Mouse (Mus musculus) forebrain, embryonic 10.5 days (tissue): ENCODE data around the gene Dusp28. TPM values are rescaled to one million over a fixed set of nuclear protein-coding genes. Genes with fewer than 3 reads are reported as not detected.
"Not testable (repeated sequence)": the region's sequence is repeated elsewhere in the genome, so short reads cannot be mapped to it uniquely, and the experiment has no call there.

ENCODE experiments used
- DNase-seq: peaks from one replicate; pipeline ENCODE4 v3.0.0-alpha.2; 2017; ENCODE audit warnings: low spot score; ENCODE audit errors: extremely low spot score
- H3K27ac ChIP-seq: fragments of 300-500 bp; sonication (generic); 2 replicates; pipeline ENCODE4 v1.5.1; 2016; ENCODE audit warnings: mild to moderate bottlenecking
- H3K27me3 ChIP-seq: fragments of 300-500 bp; sonication (generic); 2 replicates; pipeline ENCODE4 v1.6.1; 2016; ENCODE audit warnings: mild to moderate bottlenecking; ENCODE audit not compliant: poor library complexity, severe bottlenecking
- H3K36me3 ChIP-seq: fragments of 300-500 bp; sonication (generic); replicated peaks from 2 replicates; pipeline ENCODE4 v1.6.1; 2016; ENCODE audit warnings: mild to moderate bottlenecking, moderate library complexity
- H3K4me1 ChIP-seq: fragments of 300-500 bp; sonication (generic); 2 replicates; pipeline ENCODE4 v1.6.1; 2016
- H3K4me3 ChIP-seq: fragments of 300-500 bp; sonication (generic); 2 replicates; pipeline ENCODE4 v1.5.1; 2016; ENCODE audit warnings: mild to moderate bottlenecking, moderate library complexity
- H3K9me3 ChIP-seq: fragments of 300-500 bp; sonication (generic); 2 replicates; pipeline ENCODE4 v1.6.1; 2016; ENCODE audit warnings: mild to moderate bottlenecking, moderate library complexity
- WGBS: fragments of 180-500 bp; shearing (Covaris S2); methylation state at CpG from one replicate; pipeline ENCODE4 v1.1.7; 2016; 5-methylcytosine and 5-hydroxymethylcytosine counted together
- polyA plus RNA-seq: library from polyadenylated mRNA; unstranded; fragments of >200 nt; fragmentation: Nextera tagmentation; extraction: Ambion mirVana; gene quantifications from 2 replicates; pipeline ENCODE4 v1.2.1, GENCODE M21; 2016

Gene Dusp28
- polyA plus RNA-seq, 1 experiment from 2014 or later = 14.8 TPM

GRCm38 (mm10) chr1:92934182-92934827 lies 27.5 kb downstream of the Dusp28 start, which contains the start of gene Capn10:
Gene Capn10, plus strand, starts transcription at chr1:92934376.
- Histone ChIP-seq H3K4me3 (peak within 1 kb of the TSS; percentile 81), H3K27me3 (no peaks in the 10 kb centered on the region)
- WGBS = under 1% methylated on average over 45 of the region's 45 CpGs

DNA sequence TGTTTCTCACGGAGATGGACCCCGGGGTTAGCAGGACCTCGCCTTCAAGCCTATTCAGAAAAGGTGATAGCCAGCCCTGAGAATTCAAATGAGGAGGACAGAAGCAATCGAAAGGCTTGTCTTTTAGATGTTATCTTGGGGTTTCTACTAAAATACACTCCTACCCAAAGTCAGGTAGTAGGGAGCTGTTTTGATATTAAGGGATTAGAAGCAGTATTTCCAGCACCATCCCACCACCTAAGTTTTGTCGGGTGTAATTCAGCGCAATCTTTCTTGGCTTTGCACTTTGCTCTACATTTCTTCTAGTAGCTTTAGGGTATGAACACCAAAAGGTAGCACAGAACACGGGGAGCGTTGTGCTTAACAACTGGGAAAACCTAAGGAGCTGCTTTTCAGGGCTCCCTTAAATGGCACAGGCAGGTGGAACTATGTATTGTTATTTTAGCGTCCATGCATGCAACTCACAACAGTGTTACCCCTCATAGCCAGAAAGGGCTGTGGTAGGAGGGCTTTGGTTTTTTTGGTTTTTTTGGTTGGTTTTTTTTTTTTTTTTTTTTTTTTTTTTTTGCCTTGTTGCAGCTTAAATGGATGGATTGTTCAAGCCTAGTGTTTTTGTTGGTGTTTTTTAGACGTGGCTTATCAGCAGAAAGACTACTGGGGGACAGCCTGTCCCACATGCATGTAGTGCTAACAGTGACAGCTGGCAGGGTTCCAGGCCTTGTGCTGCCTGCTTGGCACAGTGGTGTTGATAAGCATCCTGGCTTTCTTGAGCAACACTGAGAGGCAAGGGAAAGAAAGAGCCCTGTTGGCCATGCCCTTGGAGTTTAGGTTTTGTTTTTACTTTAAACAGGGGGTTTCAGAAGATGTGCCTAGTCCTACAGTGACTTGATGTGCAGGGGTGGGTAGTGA lies 28.5 kb downstream of the Dusp28 start:
- H3K4me3 ChIP-seq = peak overlapping the region; percentile 81
- 23% methylated on average over 10 of the region's 10 CpGs for WGBS
- peaks cover 31% of the 10 kb centered on the region for H3K4me1 ChIP-seq
- peak overlapping the region; percentile 92 for H3K27ac ChIP-seq
- peaks cover 11% of the 10 kb centered on the region; the same call in 1 of the 2 replicates for H3K9me3 ChIP-seq
- H3K36me3 ChIP-seq = peaks cover 27% of the 10 kb centered on the region
- no peaks in the 10 kb centered on the region for H3K27me3 ChIP-seq
- no peak for DNase-seq

More at GRCm38 (mm10) chr1:92934182-92934827, 27.5 kb downstream of the Dusp28 start, which contains the start of gene Capn10:
- Histone ChIP-seq H3K27ac (peak within 1 kb of the TSS; percentile 92), H3K36me3 (peaks cover 17% of the 10 kb centered on the region), H3K9me3 (peaks cover 11% of the 10 kb centered on the region; the same call in 1 of the 2 replicates), H3K4me1 (peaks cover 31% of the 10 kb centered on the region)
- peak; percentile 95 for DNase-seq

DNA sequence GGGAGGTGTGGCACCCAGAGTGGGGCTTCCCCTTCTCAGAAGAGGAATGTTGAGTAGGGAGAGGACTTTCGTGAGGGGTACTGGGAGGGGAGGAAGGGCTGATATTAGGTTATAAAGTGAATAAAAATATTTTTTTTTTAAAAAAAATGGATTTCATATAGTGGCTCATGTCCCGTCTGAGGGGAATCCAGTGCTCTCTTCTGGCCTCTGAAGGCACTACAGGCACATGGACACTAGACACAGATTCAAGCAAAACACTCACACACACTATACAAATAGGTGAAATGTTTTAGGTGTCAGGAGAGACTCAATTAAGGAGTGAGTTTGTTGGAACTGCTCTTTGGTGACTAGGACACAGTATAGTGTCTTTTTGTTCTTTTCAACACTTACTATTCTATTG lies 29.2 kb downstream of the Dusp28 start:
- Histone ChIP-seq H3K27ac (peak overlapping the region; percentile 41; the same call in 1 of the 2 replicates), H3K4me3 (peak overlapping the region; percentile 81), H3K27me3 (no peaks in the 10 kb centered on the region), H3K36me3 (peaks cover 34% of the 10 kb centered on the region), H3K4me1 (peaks cover 31% of the 10 kb centered on the region), H3K9me3 (peaks cover 11% of the 10 kb centered on the region; the same call in 1 of the 2 replicates)
- WGBS = 65% methylated on average over 2 of the region's 2 CpGs
- DNase-seq = no peak

DNA sequence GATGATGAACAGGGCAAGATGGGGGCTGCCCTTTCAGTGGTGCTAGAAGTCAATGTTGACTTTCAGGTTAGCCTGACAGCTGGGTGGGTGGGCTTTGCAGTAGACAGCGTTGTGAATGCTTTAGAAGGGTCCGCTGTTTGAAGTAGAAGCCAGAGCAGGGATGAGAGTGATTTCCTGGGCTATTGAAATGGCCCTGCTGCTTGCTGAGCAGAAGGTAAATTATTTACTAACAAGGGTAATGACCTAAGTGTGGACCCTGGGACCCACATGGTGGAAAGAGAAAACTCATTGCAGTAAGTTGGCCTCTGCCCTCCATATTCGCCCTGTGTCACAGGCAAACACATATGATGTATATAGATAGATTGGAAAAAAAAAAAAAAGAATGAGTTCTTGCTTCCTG lies 29.7 kb downstream of the Dusp28 start:
- no peak for DNase-seq
- H3K9me3 ChIP-seq = peaks cover 11% of the 10 kb centered on the region; the same call in 1 of the 2 replicates
- H3K36me3 ChIP-seq = peaks cover 38% of the 10 kb centered on the region
- peaks cover 31% of the 10 kb centered on the region for H3K4me1 ChIP-seq
- H3K4me3 ChIP-seq = 0 out of 2 replicates have a peak overlapping the region, but pooled peaks have one; percentile 81
- WGBS = 93% methylated on average over 3 of the region's 3 CpGs
- H3K27ac ChIP-seq = no peak overlapping the region
- H3K27me3 ChIP-seq = no peaks in the 10 kb centered on the region

DNA sequence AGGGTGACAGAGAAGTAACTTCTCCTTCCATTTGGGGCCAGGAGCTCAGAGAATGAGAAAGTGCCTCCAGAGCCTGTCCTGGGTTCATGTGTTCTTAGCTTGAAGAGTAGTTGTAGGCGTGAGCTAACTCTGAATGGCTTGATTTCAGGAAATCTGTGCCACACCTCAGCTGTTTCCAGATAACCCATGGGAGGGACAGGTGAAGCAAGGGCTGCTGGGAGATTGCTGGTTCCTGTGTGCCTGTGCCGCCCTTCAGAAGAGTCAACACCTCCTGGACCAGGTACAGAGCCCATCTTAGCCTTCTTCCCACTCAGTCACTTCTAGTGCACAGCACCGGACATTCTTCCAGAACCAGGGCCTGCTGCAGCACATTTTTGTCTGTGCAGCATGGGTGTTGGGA lies 31.0 kb downstream of the Dusp28 start:
- no peak overlapping the region for H3K4me3 ChIP-seq
- WGBS = 87% methylated on average over 3 of the region's 3 CpGs
- peaks cover 50% of the 10 kb centered on the region for H3K36me3 ChIP-seq
- no peak overlapping the region for H3K27ac ChIP-seq
- peaks cover 31% of the 10 kb centered on the region for H3K4me1 ChIP-seq
- DNase-seq = no peak
- peaks cover 5% of the 10 kb centered on the region; the same call in 1 of the 2 replicates for H3K9me3 ChIP-seq
- H3K27me3 ChIP-seq = no peaks in the 10 kb centered on the region

DNA sequence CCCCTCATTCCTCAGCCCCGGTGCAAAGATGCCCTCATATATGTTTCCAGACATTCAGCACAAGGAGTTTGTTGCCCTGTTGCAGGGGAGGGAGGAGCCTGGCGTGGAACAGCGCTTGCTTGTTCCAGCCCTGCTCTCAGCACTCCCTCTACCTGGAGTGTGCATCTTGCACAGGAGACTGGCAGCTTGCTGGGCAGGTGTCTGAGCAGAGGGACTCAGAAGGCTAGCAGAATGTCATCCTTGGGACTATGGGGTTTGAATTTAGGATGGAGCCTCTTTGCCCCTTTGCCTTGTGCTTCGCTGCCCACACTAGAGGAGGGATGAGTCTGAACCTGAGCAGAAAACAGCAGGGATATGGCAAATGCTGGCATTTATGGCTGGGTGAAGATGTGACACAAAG lies 33.0 kb downstream of the Dusp28 start:
- no peak for DNase-seq
- H3K27ac ChIP-seq = no peak overlapping the region
- no peaks in the 10 kb centered on the region for H3K27me3 ChIP-seq
- no peaks in the 10 kb centered on the region for H3K9me3 ChIP-seq
- peaks cover 70% of the 10 kb centered on the region for H3K36me3 ChIP-seq
- H3K4me3 ChIP-seq = no peak overlapping the region
- peaks cover 20% of the 10 kb centered on the region for H3K4me1 ChIP-seq
- 93% methylated on average over 4 of the region's 4 CpGs for WGBS

DNA sequence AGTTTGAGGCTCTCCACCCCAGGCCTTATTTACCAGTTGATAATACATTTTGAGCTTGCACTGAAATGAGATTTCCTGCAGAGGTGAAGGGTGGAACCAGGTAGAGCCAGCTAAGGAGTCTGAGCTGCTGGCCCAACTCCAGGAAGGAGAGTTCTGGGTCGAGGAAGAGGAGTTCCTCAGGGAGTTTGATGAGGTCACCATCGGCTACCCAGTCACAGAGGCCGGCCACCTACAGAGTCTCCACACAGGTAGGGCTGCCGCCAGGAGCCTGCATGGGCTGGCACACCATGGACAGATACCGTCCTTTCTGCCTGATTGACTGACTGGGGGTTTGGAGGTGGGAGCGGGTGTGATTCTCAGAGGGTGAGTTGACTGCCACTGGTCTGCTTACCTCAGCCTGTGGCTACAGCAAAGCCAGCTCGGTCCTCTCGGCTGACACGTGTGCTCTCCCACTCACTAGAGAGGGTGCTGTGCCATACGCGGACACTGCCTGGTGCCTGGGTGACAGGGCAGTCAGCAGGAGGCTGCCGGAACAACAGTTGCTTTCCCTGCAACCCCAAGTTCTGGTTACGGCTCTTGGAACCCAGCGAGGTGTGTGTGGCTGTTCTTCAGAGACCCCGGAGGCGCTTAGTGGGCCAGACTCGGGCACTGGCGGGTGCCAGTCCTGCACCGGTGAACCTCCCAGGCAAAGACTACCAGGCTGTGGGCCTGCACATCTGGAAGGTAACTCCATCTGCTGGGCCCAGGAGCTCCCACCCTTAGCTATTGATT lies 36.6 kb downstream of the Dusp28 start:
- Histone ChIP-seq H3K9me3 (no peaks in the 10 kb centered on the region), H3K4me3 (no peak overlapping the region), H3K27me3 (no peaks in the 10 kb centered on the region), H3K4me1 (no peaks in the 10 kb centered on the region), H3K36me3 (peaks cover 98% of the 10 kb centered on the region), H3K27ac (no peak overlapping the region)
- 95% methylated on average over 19 of the region's 19 CpGs for WGBS
- no peak for DNase-seq

DNA sequence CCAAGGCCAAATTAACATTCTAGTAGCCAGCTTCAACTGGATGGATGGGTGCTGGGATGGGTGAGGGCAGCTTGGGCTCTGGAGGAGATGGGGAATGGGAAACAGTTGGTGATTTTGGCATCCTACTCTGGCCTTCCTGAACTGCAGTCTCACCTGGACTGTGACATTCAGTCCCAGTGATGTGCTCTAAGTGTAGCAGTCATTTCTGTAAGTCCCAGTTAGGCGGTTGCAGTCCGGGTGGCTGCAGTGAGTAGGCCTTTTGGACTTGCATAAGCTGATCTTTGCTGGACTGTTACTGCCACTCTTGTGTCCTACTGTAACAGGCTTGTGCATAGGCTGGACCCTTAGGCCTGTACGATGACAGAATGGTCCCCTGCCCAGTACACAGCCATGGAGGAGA lies 41.2 kb downstream of the Dusp28 start:
- no peak for DNase-seq
- Histone ChIP-seq H3K36me3 (peaks cover 70% of the 10 kb centered on the region), H3K9me3 (no peaks in the 10 kb centered on the region), H3K27ac (no peak overlapping the region), H3K27me3 (no peaks in the 10 kb centered on the region), H3K4me1 (no peaks in the 10 kb centered on the region), H3K4me3 (no peak overlapping the region)
- WGBS = 96% methylated on average over 3 of the region's 3 CpGs

GRCm38 (mm10) chr1:92949426-92949825 lies 42.6 kb downstream of the Dusp28 start:
- 65% methylated on average over 6 of the region's 6 CpGs for WGBS
- Histone ChIP-seq H3K9me3 (no peaks in the 10 kb centered on the region), H3K27ac (no peak overlapping the region), H3K27me3 (no peaks in the 10 kb centered on the region), H3K36me3 (peaks cover 55% of the 10 kb centered on the region), H3K4me1 (no peaks in the 10 kb centered on the region), H3K4me3 (no peak overlapping the region)
- DNase-seq = no peak

GRCm38 (mm10) chr1:92950607-92951006 lies 43.8 kb downstream of the Dusp28 start, which contains the start of gene Gpr35:
Gene Gpr35, plus strand, starts transcription at chr1:92950865.
- H3K27ac ChIP-seq = no peak within 1 kb of the TSS
- no peaks in the 10 kb centered on the region for H3K27me3 ChIP-seq
- H3K9me3 ChIP-seq = no peaks in the 10 kb centered on the region
- WGBS = 85% methylated on average over 5 of the region's 5 CpGs
- no peaks in the 10 kb centered on the region for H3K4me1 ChIP-seq
- no peak for DNase-seq
- H3K36me3 ChIP-seq = peaks cover 43% of the 10 kb centered on the region
- H3K4me3 ChIP-seq = no peak within 1 kb of the TSS

GRCm38 (mm10) chr1:92953641-92954040 lies 46.9 kb downstream of the Dusp28 start:
- Histone ChIP-seq H3K4me3 (no peak overlapping the region), H3K27me3 (no peaks in the 10 kb centered on the region), H3K4me1 (no peaks in the 10 kb centered on the region), H3K27ac (no peak overlapping the region), H3K9me3 (no peaks in the 10 kb centered on the region), H3K36me3 (peaks cover 13% of the 10 kb centered on the region)
- DNase-seq = no peak
- 69% methylated on average over 2 of the region's 2 CpGs for WGBS

- H3K27me3 ChIP-seq, H3K27ac ChIP-seq, H3K4me1 ChIP-seq, H3K9me3 ChIP-seq, H3K36me3 ChIP-seq: not testable (repeated sequence)
- 13% methylated on average over 11 of the region's 11 CpGs for WGBS
- peak overlapping the region; percentile 37 for H3K4me3 ChIP-seq
- DNase-seq = peak; percentile 46
Observed at GRCm38 (mm10) chr1:92956571-92957335, 50.0 kb downstream of the Dusp28 start.
